8 mouse cellular contexts compared by ENCODE assay signal in the genomic region with DNA sequence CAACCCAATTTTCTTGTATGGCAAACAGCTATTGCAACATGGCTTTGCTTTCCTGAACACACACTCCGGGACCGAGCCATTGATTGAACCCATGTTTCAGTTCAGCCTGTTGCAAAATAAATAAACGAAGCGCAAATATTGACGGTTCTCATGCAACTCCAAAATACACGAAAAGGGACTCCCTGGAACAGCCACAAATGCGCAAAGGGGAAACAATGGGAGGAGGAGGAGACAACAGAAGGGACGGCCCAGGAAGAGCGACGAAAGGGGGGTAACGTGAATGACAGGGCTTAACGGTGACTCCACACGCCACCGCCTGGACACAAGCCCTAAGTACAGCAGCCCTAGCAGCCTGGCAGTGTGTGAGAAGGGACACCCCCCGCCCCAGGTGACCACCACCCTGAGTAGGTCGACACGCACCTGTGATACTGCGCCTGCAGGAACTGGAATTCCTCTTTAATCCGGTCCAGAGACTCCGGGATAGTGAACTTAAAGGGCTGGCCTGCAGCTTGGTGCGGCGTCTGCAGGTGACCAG. TPM values are rescaled to one million over a fixed set of nuclear protein-coding genes. Genes with fewer than 3 reads are reported as not detected.
DNase-seq lines count a peak whose midpoint lies in the region; ATAC-seq and TF ChIP-seq lines count a peak whose summit lies in the region.

No protein-coding gene starts in this region.

- WGBS in bone marrow, adult 2 months = 2% methylated on average over 22 of the region's 22 CpGs
- WGBS in embryonic facial prominence, embryonic 15.5 days = under 1% methylated on average over 22 of the region's 22 CpGs
- 2% methylated on average over 22 of the region's 22 CpGs for WGBS in heart, embryonic 12.5 days
- WGBS in kidney, postnatal 0 days = under 1% methylated on average over 22 of the region's 22 CpGs
- WGBS in liver, adult 2 months = under 1% methylated on average over 22 of the region's 22 CpGs

- H3ac ChIP-seq in myocyte (ENCODE audit: control insufficient read depth, insufficient read length) = peak overlapping the region; percentile 85

- peak overlapping the region; percentile 83 for H3K9ac ChIP-seq in embryonic facial prominence, embryonic 15.5 days
- peak overlapping the region; percentile 76 for H3K9ac ChIP-seq in heart, embryonic 12.5 days
- peak overlapping the region; percentile 81 for H3K9ac ChIP-seq in kidney, postnatal 0 days (ENCODE audit: low read depth, low read length)
- peak overlapping the region; percentile 58 for H3K9ac ChIP-seq in liver, adult 2 months (ENCODE audit: low read depth, low read length)

- peak overlapping the region; percentile 76 for H3K4me2 ChIP-seq in embryonic facial prominence, embryonic 15.5 days (replicated peaks)
- H3K4me2 ChIP-seq in heart, embryonic 12.5 days = peak overlapping the region; percentile 80
- H3K4me2 ChIP-seq in kidney, postnatal 0 days (ENCODE audit: low read length) = peak overlapping the region; percentile 85
- H3K4me2 ChIP-seq in myocyte (ENCODE audit: low read depth) = peak overlapping the region; percentile 85

- ATAC-seq in embryonic facial prominence, embryonic 15.5 days (ENCODE audit: insufficient number of reproducible peaks, low FRiP score, low TSS enrichment, low read depth) = peak; percentile 52; the same call in 1 of the 2 replicates
- ATAC-seq in heart, embryonic 12.5 days (ENCODE audit: insufficient number of reproducible peaks, low FRiP score) = peak; percentile 49
- ATAC-seq in kidney, postnatal 0 days (replicated peaks; ENCODE audit: low FRiP score, low read depth) = peak; percentile 29; the same call in 1 of the 2 replicates

- H3K4me3 ChIP-seq in bone marrow, adult 2 months (replicated peaks; ENCODE audit: control insufficient read depth, low read depth, low read length) = peak overlapping the region; percentile 57
- H3K4me3 ChIP-seq in embryonic facial prominence, embryonic 15.5 days (replicated peaks) = peak overlapping the region; percentile 81
- peak overlapping the region; percentile 71 for H3K4me3 ChIP-seq in heart, embryonic 12.5 days
- H3K4me3 ChIP-seq in kidney, postnatal 0 days (replicated peaks; ENCODE audit: low read depth, low read length) = peak overlapping the region; percentile 87
- peak overlapping the region; percentile 95 for H3K4me3 ChIP-seq in liver, adult 2 months (ENCODE audit: insufficient read depth, low read depth, low read length)
- H3K4me3 ChIP-seq in myocyte = peak overlapping the region; percentile 70

- no peak overlapping the region for H3K27ac ChIP-seq in bone marrow, adult 2 months (ENCODE audit: control insufficient read depth, insufficient read depth, low read depth, low read length, poor library complexity)
- peak overlapping the region; percentile 96 for H3K27ac ChIP-seq in embryonic facial prominence, embryonic 15.5 days (replicated peaks)
- H3K27ac ChIP-seq in heart, embryonic 12.5 days (ENCODE audit: poor library complexity, severe bottlenecking) = no peak overlapping the region
- no peak overlapping the region; the same call in 1 of the 2 replicates for H3K27ac ChIP-seq in kidney, postnatal 0 days
- H3K27ac ChIP-seq in liver, adult 2 months (replicated peaks; ENCODE audit: insufficient read depth, low read depth, low read length) = peak overlapping the region; percentile 95

- peak; percentile 88 for DNase-seq in 3T3-L1 (ENCODE audit: low read depth, low spot score)
- DNase-seq in kidney, postnatal 0 days (ENCODE audit: low spot score) = peak; percentile 96
- DNase-seq in liver, adult 2 months (ENCODE audit: extremely low read depth, low read depth, low spot score) = peak; percentile 100
- peak; percentile 56 to 76 for DNase-seq in spleen, postnatal 4 days (ENCODE audit: low spot score in 2 of 2)

- TF ChIP-seq POLR2A in bone marrow, adult 2 months (IDR thresholded peaks at IDR 0.05; ENCODE audit: borderline replicate concordance, control insufficient read depth, low read depth, low read length) = no peak
- TF ChIP-seq POLR2A in liver, adult 2 months (IDR thresholded peaks at IDR 0.05; ENCODE audit: extremely low read depth, insufficient read depth, low read length) = peak; percentile 58; the same call in 1 of the 2 replicates
- TF ChIP-seq POLR2A in myocyte (IDR thresholded peaks at IDR 0.05; ENCODE audit: insufficient read length, low read depth) = peak; percentile 33

- H3K36me3 ChIP-seq in embryonic facial prominence, embryonic 15.5 days = no peaks in the 10 kb centered on the region
- no peaks in the 10 kb centered on the region for H3K36me3 ChIP-seq in heart, embryonic 12.5 days
- H3K36me3 ChIP-seq in kidney, postnatal 0 days (ENCODE audit: insufficient read depth, low read length) = 0 out of 2 replicates have a peak, but pooled peaks cover 6% of the 10 kb centered on the region
- H3K36me3 ChIP-seq in liver, adult 2 months (ENCODE audit: control insufficient read depth, insufficient read depth, low read length) = peaks cover 28% of the 10 kb centered on the region
- H3K36me3 ChIP-seq in myocyte (ENCODE audit: control insufficient read depth, insufficient read depth) = peaks cover 5% of the 10 kb centered on the region

- TF ChIP-seq CTCF in bone marrow, adult 2 months (IDR thresholded peaks at IDR 0.05; ENCODE audit: control insufficient read depth, insufficient read depth, low read length) = peak; percentile 69
- peak; percentile 73 for TF ChIP-seq CTCF in kidney, postnatal 0 days (IDR thresholded peaks at IDR 0.05; ENCODE audit: low read depth)
- TF ChIP-seq CTCF in liver, adult 2 months (IDR thresholded peaks at IDR 0.05; ENCODE audit: low read depth, low read length) = peak; percentile 91

- H3K27me3 ChIP-seq in embryonic facial prominence, embryonic 15.5 days = no peaks in the 10 kb centered on the region
- H3K27me3 ChIP-seq in heart, embryonic 12.5 days (replicated peaks) = peaks cover 39% of the 10 kb centered on the region
- H3K27me3 ChIP-seq in kidney, postnatal 0 days (ENCODE audit: insufficient read depth, low read length) = no peaks in the 10 kb centered on the region
- H3K27me3 ChIP-seq in liver, adult 2 months (ENCODE audit: control insufficient read depth, insufficient read depth, low read length) = no peaks in the 10 kb centered on the region
- no peaks in the 10 kb centered on the region for H3K27me3 ChIP-seq in myocyte (ENCODE audit: control insufficient read depth, insufficient read depth, insufficient read length)

- H3K9me3 ChIP-seq in embryonic facial prominence, embryonic 15.5 days (replicated peaks) = no peaks in the 10 kb centered on the region
- no peaks in the 10 kb centered on the region for H3K9me3 ChIP-seq in heart, embryonic 12.5 days (replicated peaks)
- H3K9me3 ChIP-seq in kidney, postnatal 0 days (replicated peaks; ENCODE audit: low read length) = no peaks in the 10 kb centered on the region

- H3K79me2 ChIP-seq in liver, adult 2 months (ENCODE audit: control insufficient read depth, insufficient read depth, low read length) = peaks cover 25% of the 10 kb centered on the region; the same call in 1 of the 2 replicates
- H3K79me2 ChIP-seq in myocyte (ENCODE audit: control insufficient read depth, insufficient read depth) = peaks cover 56% of the 10 kb centered on the region

- no peaks in the 10 kb centered on the region for H3K4me1 ChIP-seq in bone marrow, adult 2 months (ENCODE audit: control insufficient read depth, insufficient read depth, low read length)
- peaks cover 31% of the 10 kb centered on the region for H3K4me1 ChIP-seq in embryonic facial prominence, embryonic 15.5 days
- peaks cover 19% of the 10 kb centered on the region for H3K4me1 ChIP-seq in heart, embryonic 12.5 days (replicated peaks)
- H3K4me1 ChIP-seq in kidney, postnatal 0 days (replicated peaks; ENCODE audit: insufficient read depth, low read length) = 0 out of 2 replicates have a peak, but pooled peaks cover 5% of the 10 kb centered on the region
- peaks cover 17% of the 10 kb centered on the region for H3K4me1 ChIP-seq in liver, adult 2 months (ENCODE audit: control insufficient read depth, insufficient read depth, low read length)

TF ChIP-seq in myocyte, 11 proteins besides CTCF, POLR2A, EP300 and RAD21:
- TF ChIP-seq MYOG (IDR thresholded peaks at IDR 0.05; ENCODE audit: control insufficient read depth in 1 of 3, insufficient read depth in 1 of 3, insufficient read length in 2 of 3, low read depth in 2 of 3) (peak in 1 of 3 experiments; percentile 21), SRF (IDR thresholded peaks at IDR 0.05; ENCODE audit: control insufficient read depth, insufficient read length, low read depth) (no peak), TCF12 (IDR thresholded peaks at IDR 0.05; ENCODE audit: insufficient read depth, poor library complexity, severe bottlenecking) (no peak), POLR2AphosphoS2 (IDR thresholded peaks at IDR 0.05; ENCODE audit: insufficient read length, low read depth) (no peak), E2F4 (IDR thresholded peaks at IDR 0.05; ENCODE audit: insufficient read depth) (no peak), CEBPB (IDR thresholded peaks at IDR 0.05; ENCODE audit: insufficient read depth, poor library complexity, severe bottlenecking) (0 out of 2 replicates have a peak, but pooled peaks have one; percentile 8), REST (IDR thresholded peaks at IDR 0.05; ENCODE audit: insufficient read depth, insufficient read length) (no peak), MYOD1 (IDR thresholded peaks at IDR 0.05; ENCODE audit: control insufficient read depth in 1 of 3, insufficient read length in 2 of 3, low read depth in 2 of 3) (peak in 2 of 3 experiments; percentile 4 to 32)
TF ChIP-seq in myocyte: peak in this region for 3.

RNA-seq across cellular contexts. Expression of a gene that starts 1.8 kb away (rescaled TPM):
- 5.2 and 5.8 TPM in 2 replicates for polyA plus RNA-seq in bone marrow, adult 2 months (2011; ENCODE audit: insufficient read depth, insufficient read length, low replicate concordance, missing spikeins)
- 25.8 and 28.9 TPM in 2 replicates for polyA plus RNA-seq in embryonic facial prominence, embryonic 15.5 days (2015; fragmentation: Nextera tagmentation; extraction: Ambion mirVana)
- 11.1 and 13.3 TPM in 2 replicates for polyA plus RNA-seq in heart, embryonic 12.5 days (2016; fragmentation: Nextera tagmentation; extraction: Ambion mirVana)
- polyA plus RNA-seq in kidney, postnatal 0 days (2015; fragmentation: Nextera tagmentation; extraction: Ambion mirVana) = 23.8 and 28.3 TPM in 2 replicates
- 84.4 and 94.6 TPM in 2 replicates for total RNA-seq in liver, adult 2 months (2014; rRNA removed)
- polyA plus RNA-seq in liver, adult 2 months (2012; rRNA removed) = 49.6 and 55.8 TPM in 2 replicates
- polyA plus RNA-seq in myocyte (2012; fragmentation: generic; extraction: Trizol) = 17.9 TPM

Comparison
In these comparisons a context has a peak if more than half of its experiments do, and no peak if none do; other contexts are left out.
1. H3K27ac ChIP-seq: peak in embryonic facial prominence, embryonic 15.5 days (single experiment) and liver, adult 2 months (single experiment); none in bone marrow, adult 2 months (single experiment), heart, embryonic 12.5 days (single experiment) and kidney, postnatal 0 days (single experiment).
2. Peak in every context shown above with its lines, with median percentiles within 50 percentile points of each other: DNase-seq, H3K4me3 ChIP-seq, CTCF ChIP-seq, ATAC-seq, H3K4me2 ChIP-seq and H3K9ac ChIP-seq.